Mouse (Mus musculus): ENCODE results near the gene Fn1. TPM values are rescaled to one million over a fixed set of nuclear protein-coding genes. Genes with fewer than 3 reads are reported as not detected.

The Fn1 gene
- total and polyA plus RNA-seq, 2 experiments from 2014 or later = 23.4 to 71.6 TPM

- Histone ChIP-seq H3K27me3 (ENCODE audit: insufficient read depth, low read length) (no peaks in the 10 kb centered on the region), H3K9ac (no peak overlapping the region), H3K27ac (ENCODE audit: low read depth, low read length) (no peak overlapping the region), H3K4me1 (ENCODE audit: insufficient read depth) (no peaks in the 10 kb centered on the region), H3K4me3 (ENCODE audit: low read depth, low read length) (no peak overlapping the region), H3K9me3 (ENCODE audit: low read length) (no peaks in the 10 kb centered on the region), H3K4me2 (ENCODE audit: low read depth) (no peak overlapping the region), H3K36me3 (ENCODE audit: insufficient read depth) (no peaks in the 10 kb centered on the region)
- DNase-seq (no peak), ATAC-seq (no peak)
- TF ChIP-seq CTCF (IDR thresholded peaks at IDR 0.05; ENCODE audit: low read depth) = no peak
- 97% methylated on average over 6 of the region's 6 CpGs for WGBS
Observed at GRCm38 (mm10) chr1:71631811-71632210, 21.2 kb downstream of the Fn1 start.

- H3K36me3 ChIP-seq (ENCODE audit: insufficient read depth) = no peaks in the 10 kb centered on the region
- H3K27me3 ChIP-seq (ENCODE audit: insufficient read depth, low read length) = no peaks in the 10 kb centered on the region
- H3K9me3 ChIP-seq (ENCODE audit: low read length) = no peaks in the 10 kb centered on the region
- DNase-seq (no peak), ATAC-seq (no peak)
- no peak overlapping the region for H3K9ac ChIP-seq
- no peak for TF ChIP-seq CTCF (IDR thresholded peaks at IDR 0.05; ENCODE audit: low read depth)
- no peak overlapping the region for H3K4me2 ChIP-seq (ENCODE audit: low read depth)
- H3K4me1 ChIP-seq (ENCODE audit: insufficient read depth) = no peaks in the 10 kb centered on the region
- no peak overlapping the region for H3K27ac ChIP-seq (ENCODE audit: low read depth, low read length)
- WGBS = 78% methylated on average over 8 of the region's 8 CpGs
- no peak overlapping the region for H3K4me3 ChIP-seq (ENCODE audit: low read depth, low read length)
Observed at GRCm38 (mm10) chr1:71630243-71630642, 22.8 kb downstream of the Fn1 start.

GRCm38 (mm10) chr1:71623625-71624024, 29.4 kb downstream of the Fn1 start:
- H3K27me3 ChIP-seq (ENCODE audit: insufficient read depth, low read length) = no peaks in the 10 kb centered on the region
- 93% methylated on average over 6 of the region's 6 CpGs for WGBS
- ATAC-seq = no peak
- H3K9ac ChIP-seq = no peak overlapping the region
- no peak overlapping the region for H3K4me3 ChIP-seq (ENCODE audit: low read depth, low read length)
- DNase-seq = no peak
- no peaks in the 10 kb centered on the region for H3K9me3 ChIP-seq (ENCODE audit: low read length)
- H3K4me2 ChIP-seq (ENCODE audit: low read depth) = no peak overlapping the region
- no peak overlapping the region for H3K27ac ChIP-seq (ENCODE audit: low read depth, low read length)
- H3K4me1 ChIP-seq (ENCODE audit: insufficient read depth) = no peaks in the 10 kb centered on the region
- no peak for TF ChIP-seq CTCF (IDR thresholded peaks at IDR 0.05; ENCODE audit: low read depth)
- H3K36me3 ChIP-seq (ENCODE audit: insufficient read depth) = no peaks in the 10 kb centered on the region

- no peaks in the 10 kb centered on the region for H3K9me3 ChIP-seq (ENCODE audit: low read length)
- no peak overlapping the region for H3K4me2 ChIP-seq (ENCODE audit: low read depth)
- TF ChIP-seq CTCF (IDR thresholded peaks at IDR 0.05; ENCODE audit: low read depth) = no peak
- no peaks in the 10 kb centered on the region for H3K27me3 ChIP-seq (ENCODE audit: insufficient read depth, low read length)
- no peaks in the 10 kb centered on the region for H3K36me3 ChIP-seq (ENCODE audit: insufficient read depth)
- no peak overlapping the region for H3K27ac ChIP-seq (ENCODE audit: low read depth, low read length)
- ATAC-seq = no peak
- H3K4me1 ChIP-seq (ENCODE audit: insufficient read depth) = no peaks in the 10 kb centered on the region
- WGBS = 95% methylated on average over 2 of the region's 2 CpGs
- no peak for DNase-seq
- H3K4me3 ChIP-seq (ENCODE audit: low read depth, low read length) = no peak overlapping the region
- H3K9ac ChIP-seq = no peak overlapping the region
Observed at GRCm38 (mm10) chr1:71621526-71621925, 31.5 kb downstream of the Fn1 start.

GRCm38 (mm10) chr1:71614545-71615246, 38.3 kb downstream of the Fn1 start:
- Histone ChIP-seq H3K27me3 (ENCODE audit: insufficient read depth, low read length) (no peaks in the 10 kb centered on the region), H3K9ac (no peak overlapping the region), H3K4me1 (ENCODE audit: insufficient read depth) (no peaks in the 10 kb centered on the region), H3K4me2 (ENCODE audit: low read depth) (peak overlapping the region; percentile 19; the same call in 1 of the 2 replicates), H3K4me3 (ENCODE audit: low read depth, low read length) (no peak overlapping the region), H3K27ac (ENCODE audit: low read depth, low read length) (0 out of 2 replicates have a peak overlapping the region, but pooled peaks have one; percentile 17), H3K36me3 (ENCODE audit: insufficient read depth) (no peaks in the 10 kb centered on the region), H3K9me3 (ENCODE audit: low read length) (no peaks in the 10 kb centered on the region)
- no peak for TF ChIP-seq CTCF (IDR thresholded peaks at IDR 0.05; ENCODE audit: low read depth)
- DNase-seq (peak; percentile 64), ATAC-seq (peak; percentile 93)
- 10% methylated on average over 8 of the region's 8 CpGs for WGBS

GRCm38 (mm10) chr1:71612256-71612655, 40.7 kb downstream of the Fn1 start:
- H3K9ac ChIP-seq = no peak overlapping the region
- H3K4me1 ChIP-seq (ENCODE audit: insufficient read depth) = no peaks in the 10 kb centered on the region
- H3K4me3 ChIP-seq (ENCODE audit: low read depth, low read length) = no peak overlapping the region
- no peaks in the 10 kb centered on the region for H3K9me3 ChIP-seq (ENCODE audit: low read length)
- no peaks in the 10 kb centered on the region for H3K36me3 ChIP-seq (ENCODE audit: insufficient read depth)
- 96% methylated on average over 21 of the region's 21 CpGs for WGBS
- no peaks in the 10 kb centered on the region for H3K27me3 ChIP-seq (ENCODE audit: insufficient read depth, low read length)
- DNase-seq (no peak), ATAC-seq (no peak)
- no peak overlapping the region for H3K4me2 ChIP-seq (ENCODE audit: low read depth)
- TF ChIP-seq CTCF (IDR thresholded peaks at IDR 0.05; ENCODE audit: low read depth) = no peak
- no peak overlapping the region for H3K27ac ChIP-seq (ENCODE audit: low read depth, low read length)

GRCm38 (mm10) chr1:71609916-71610315, 43.1 kb downstream of the Fn1 start:
- WGBS = 92% methylated on average over 5 of the region's 5 CpGs
- Histone ChIP-seq H3K4me2 (ENCODE audit: low read depth) (no peak overlapping the region), H3K27ac (ENCODE audit: low read depth, low read length) (no peak overlapping the region), H3K27me3 (ENCODE audit: insufficient read depth, low read length) (no peaks in the 10 kb centered on the region), H3K4me3 (ENCODE audit: low read depth, low read length) (no peak overlapping the region), H3K9ac (no peak overlapping the region), H3K4me1 (ENCODE audit: insufficient read depth) (no peaks in the 10 kb centered on the region), H3K36me3 (ENCODE audit: insufficient read depth) (no peaks in the 10 kb centered on the region), H3K9me3 (ENCODE audit: low read length) (no peaks in the 10 kb centered on the region)
- DNase-seq (no peak), ATAC-seq (no peak)
- TF ChIP-seq CTCF (IDR thresholded peaks at IDR 0.05; ENCODE audit: low read depth) = no peak
